29 mouse cellular contexts compared by ENCODE assay signal in the genomic region with DNA sequence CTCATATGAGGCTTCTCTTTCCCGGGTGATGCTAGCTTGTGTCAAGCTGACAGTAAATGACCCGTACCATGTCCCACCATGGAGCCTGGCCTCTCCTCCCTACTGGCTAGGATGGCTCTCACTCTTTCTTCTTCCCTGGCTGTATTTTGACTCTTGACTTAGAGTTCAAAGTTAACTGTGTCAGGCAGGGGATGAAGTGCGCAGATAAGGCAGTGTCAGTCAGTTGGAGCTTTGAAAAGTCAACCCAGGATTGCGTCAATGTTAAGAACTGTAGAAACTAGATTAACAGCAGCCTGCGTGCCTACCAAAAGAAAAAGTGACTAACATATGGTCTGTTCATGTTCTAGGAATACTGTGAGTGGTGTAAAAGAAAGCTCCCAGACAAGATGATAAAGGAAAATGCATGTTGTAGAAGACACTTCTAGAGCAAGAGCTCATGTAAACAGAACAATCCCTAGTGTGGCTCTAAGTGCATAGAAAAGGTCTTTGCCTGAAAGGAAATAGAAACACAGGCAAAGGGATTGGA. TPM values are rescaled to one million over a fixed set of nuclear protein-coding genes. Genes with fewer than 3 reads are reported as not detected.
DNase-seq lines count a peak whose midpoint lies in the region; ATAC-seq and TF ChIP-seq lines count a peak whose summit lies in the region.
"Had no signal": no experiment of that assay in that cellular context is flagged by ENCODE, and none has a peak within 500 bp of the region (broad histone marks: within the 10 kb centered on the region; RNA-seq: fewer than 3 reads in every experiment).

No protein-coding gene starts in this region.

- H3K9me3 ChIP-seq in liver, postnatal 0 days (ENCODE audit: low read length), result no peaks in the 10 kb centered on the region
- H3K9me3 ChIP-seq in liver, embryonic 11.5 days (ENCODE audit: control insufficient read depth, low read length), result no peaks in the 10 kb centered on the region
- H3K9me3 ChIP-seq: embryonic facial prominence, embryonic 10.5 days; embryonic facial prominence, embryonic 13.5 days; forebrain, embryonic 12.5 days; heart, embryonic 12.5 days; heart, embryonic 15.5 days; hindbrain, embryonic 10.5 days had no signal

- no peaks in the 10 kb centered on the region for H3K4me1 ChIP-seq in liver, postnatal 0 days (ENCODE audit: insufficient read depth)
- H3K4me1 ChIP-seq in liver, embryonic 11.5 days (replicated peaks; ENCODE audit: control insufficient read depth, insufficient read depth, low read length), result no peaks in the 10 kb centered on the region; the same call in 1 of the 2 replicates
- H3K4me1 ChIP-seq: forebrain, embryonic 12.5 days had no signal

- no peak for DNase-seq in frontal cortex, postnatal 10 days (ENCODE audit: low spot score in 2 of 2)
- no peak for DNase-seq in left cerebral cortex, adult 2 months (ENCODE audit: extremely low spot score in 1 of 2, low spot score in 2 of 2)
- no peak for DNase-seq in left cerebral cortex, adult 18-20 months (ENCODE audit: low spot score in 2 of 2)
- no peak for DNase-seq in liver, postnatal 0 days
- DNase-seq in liver, embryonic 11.5 days (ENCODE audit: low spot score), result no peak
- no peak for DNase-seq in spleen, adult 18-20 months
- DNase-seq: adrenal gland, adult 8-10 months; adrenal gland, postnatal 25 days; cerebellum, adult 2 months; cerebellum, adult 9-11 months; cerebellum, postnatal 25 days; embryo, embryonic 11 days; gastrocnemius, postnatal 25 days; heart, adult 18-20 months; heart, postnatal 10 days; heart, postnatal 36 days had no signal

- no peak overlapping the region for H3K9ac ChIP-seq in liver, postnatal 0 days (replicated peaks)
- no peak overlapping the region for H3K9ac ChIP-seq in liver, embryonic 11.5 days (ENCODE audit: low read depth, low read length)
- H3K9ac ChIP-seq: embryonic facial prominence, embryonic 13.5 days; forebrain, embryonic 12.5 days; heart, embryonic 12.5 days; heart, embryonic 15.5 days; hindbrain, embryonic 14.5 days had no signal

- H3K4me2 ChIP-seq in liver, postnatal 0 days (ENCODE audit: low read depth, low read length), result no peak overlapping the region
- no peak overlapping the region for H3K4me2 ChIP-seq in liver, embryonic 11.5 days
- H3K4me2 ChIP-seq: embryonic facial prominence, embryonic 13.5 days; forebrain, embryonic 12.5 days; heart, embryonic 12.5 days; heart, embryonic 15.5 days; hindbrain, embryonic 14.5 days had no signal

- no peak for TF ChIP-seq CTCF in left cerebral cortex, adult 2 months (IDR thresholded peaks at IDR 0.05)
- no peak for TF ChIP-seq CTCF in liver, postnatal 0 days (IDR thresholded peaks at IDR 0.05; ENCODE audit: low read depth)

- no peaks in the 10 kb centered on the region for H3K27me3 ChIP-seq in liver, postnatal 0 days (ENCODE audit: insufficient read depth, low read length)
- H3K27me3 ChIP-seq in liver, embryonic 11.5 days (replicated peaks; ENCODE audit: control insufficient read depth, insufficient read depth, low read length), result no peaks in the 10 kb centered on the region
- H3K27me3 ChIP-seq: embryonic facial prominence, embryonic 13.5 days; forebrain, embryonic 12.5 days; heart, embryonic 12.5 days; heart, embryonic 15.5 days had no signal

- WGBS in liver, postnatal 0 days (ENCODE audit: insufficient replicate concordance), result 57% methylated on average over 5 of the region's 5 CpGs
- 67% methylated on average over 5 of the region's 5 CpGs for WGBS in liver, embryonic 11.5 days

- ATAC-seq in frontal cortex, adult (ENCODE audit: low TSS enrichment), result peak; percentile 78
- peak; percentile 33; the same call in 1 of the 2 replicates for ATAC-seq in liver, postnatal 0 days
- no peak for ATAC-seq in liver, embryonic 11.5 days (replicated peaks; ENCODE audit: low FRiP score)
- ATAC-seq in megakaryocyte-erythroid progenitor cell, adult 5-6 weeks (replicated peaks; ENCODE audit: low FRiP score, low TSS enrichment, poor library complexity, severe bottlenecking), result peak; percentile 54; the same call in 1 of the 2 replicates
- ATAC-seq: activated CD4-positive, CD25-positive, alpha-beta regulatory T cell, adult 4 months; forebrain, embryonic 16.5 days; hindbrain, postnatal 0 days had no signal

- peak overlapping the region; percentile 50; the same call in 1 of the 2 replicates for H3K27ac ChIP-seq in left cerebral cortex, adult 2 months
- H3K27ac ChIP-seq in liver, postnatal 0 days (ENCODE audit: low read depth), result no peak overlapping the region
- no peak overlapping the region for H3K27ac ChIP-seq in liver, embryonic 11.5 days (ENCODE audit: low read depth, low read length)
- H3K27ac ChIP-seq: embryonic facial prominence, embryonic 10.5 days; embryonic facial prominence, embryonic 13.5 days; forebrain, embryonic 12.5 days; heart, embryonic 15.5 days; hindbrain, embryonic 10.5 days; hindbrain, embryonic 14.5 days; hindbrain, postnatal 0 days had no signal

- H3K4me3 ChIP-seq in left cerebral cortex, adult 2 months, result no peak overlapping the region
- no peak overlapping the region for H3K4me3 ChIP-seq in liver, postnatal 0 days (ENCODE audit: low read depth, low read length)
- no peak overlapping the region for H3K4me3 ChIP-seq in liver, embryonic 11.5 days (ENCODE audit: low read depth, low read length)
- H3K4me3 ChIP-seq: embryonic facial prominence, embryonic 10.5 days; embryonic facial prominence, embryonic 13.5 days; erythroblast, embryonic 14.5 days; forebrain, embryonic 12.5 days; heart, embryonic 12.5 days; heart, embryonic 15.5 days; hindbrain, embryonic 10.5 days had no signal

- TF ChIP-seq EP300 in liver, postnatal 0 days (IDR thresholded peaks at IDR 0.05; ENCODE audit: low read depth), result no peak

- intact Hi-C loops in left cerebral cortex, adult 2 months (cut with DNase I), result no loop called here

- no peaks in the 10 kb centered on the region for H3K36me3 ChIP-seq in liver, postnatal 0 days (replicated peaks; ENCODE audit: insufficient read depth, low read length)
- H3K36me3 ChIP-seq in liver, embryonic 11.5 days (ENCODE audit: control insufficient read depth, insufficient read depth, low read length), result no peaks in the 10 kb centered on the region
- H3K36me3 ChIP-seq: embryonic facial prominence, embryonic 10.5 days; embryonic facial prominence, embryonic 13.5 days; forebrain, embryonic 12.5 days; heart, embryonic 12.5 days; heart, embryonic 15.5 days; hindbrain, embryonic 10.5 days had no signal

RNA-seq across cellular contexts. Expression of a gene that starts 44.7 kb away (rescaled TPM):
- 10 to 100 TPM; 39.8 to 41.4 TPM for total RNA-seq in left cerebral cortex, adult 2 months (2021)
- total RNA-seq in left cerebral cortex, adult 18-20 months (2021), result 10 to 100 TPM; 40.7 to 41.8 TPM
- 0.50 and 0.94 TPM in 2 replicates for polyA plus RNA-seq in liver, postnatal 0 days (2015; fragmentation: Nextera tagmentation; extraction: Ambion mirVana)
- 1.2 and 1.7 TPM in 2 replicates for polyA plus RNA-seq in liver, embryonic 11.5 days (2014; fragmentation: Nextera tagmentation; extraction: Ambion mirVana)
- 1.7 and 2.8 TPM in 2 replicates for total RNA-seq in megakaryocyte-erythroid progenitor cell, adult 5-6 weeks (2014; fragmentation: Nextera tagmentation)
- total RNA-seq in megakaryocyte-erythroid progenitor cell, adult 5-6 weeks (2017), result 0.61 and 0.84 TPM in 2 replicates
- polyA plus RNA-seq: erythroblast, embryonic 14.5 days had no signal

Comparison
In these comparisons a context has a peak if more than half of its experiments do, and no peak if none do; other contexts are left out.
1. RNA of a gene that starts 44.7 kb away (total RNA-seq): 40.7 to 41.8 TPM in left cerebral cortex, adult 18-20 months and 39.8 to 41.4 TPM in left cerebral cortex, adult 2 months; 0.61 to 2.8 TPM in megakaryocyte-erythroid progenitor cell, adult 5-6 weeks; every median in the first group is over 10 times any median in the second.